Mouse (Mus musculus): Measurements from ENCODE around the gene Nmb.
"Not testable (repeated sequence)": the region's sequence is repeated elsewhere in the genome, so short reads cannot be mapped to it uniquely, and the experiment has no call there.

Gene Nmb

DNA sequence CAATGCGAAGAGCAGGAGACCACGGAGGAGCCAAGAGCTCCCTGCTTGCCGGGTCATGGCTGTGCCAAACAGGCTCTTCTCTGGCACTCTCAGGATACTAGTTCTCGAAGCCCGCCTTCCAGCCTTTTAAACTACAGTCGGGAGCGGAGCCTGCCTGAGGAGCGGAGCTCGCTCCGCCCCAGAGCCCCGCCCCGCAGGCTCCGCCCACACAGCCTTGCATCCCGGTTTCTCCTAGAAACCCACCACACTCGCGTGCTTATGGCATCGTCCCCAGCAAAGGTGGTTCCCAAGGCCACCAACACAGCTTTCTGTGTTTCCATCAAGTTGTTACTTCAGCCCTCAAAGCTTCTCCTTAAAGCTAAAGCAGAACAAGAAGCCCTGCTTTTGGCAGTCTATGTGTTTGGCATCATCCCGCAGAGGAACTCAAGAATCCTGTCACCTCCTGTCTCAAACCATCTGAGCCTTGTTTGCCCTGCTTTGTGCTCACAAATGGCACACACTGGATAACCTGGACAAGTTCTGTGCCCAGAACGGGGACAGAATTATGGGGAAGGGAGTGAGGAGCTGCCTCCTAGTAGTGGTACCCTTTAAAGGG lies at the start of gene Nmb:
TSS of gene Nmb (minus strand) at position 156 of the 595 bp plus-strand sequence.
- peak; percentile 73 to 88 for DNase-seq

DNA sequence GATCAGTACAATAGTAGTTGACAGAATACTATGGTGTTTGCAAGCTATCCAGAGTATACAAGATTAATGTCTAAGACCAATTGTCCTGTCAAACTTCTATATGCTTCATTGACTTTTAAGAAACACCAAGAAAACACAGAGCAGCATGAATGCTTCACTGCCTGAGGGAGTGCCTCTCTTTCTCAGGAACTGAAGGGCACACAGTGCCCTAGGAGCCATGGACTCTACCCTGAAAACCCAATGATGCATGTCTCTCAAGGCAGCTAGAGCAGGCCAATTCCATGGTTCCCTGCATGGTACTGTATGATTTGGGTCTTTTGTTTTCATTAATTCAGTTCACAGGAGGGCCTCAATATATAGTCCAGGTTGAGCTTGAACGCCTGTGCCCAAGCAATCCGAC lies 49.4 kb upstream of the Nmb start:
- peak; percentile 55 to 77 for DNase-seq

- peak in 1 of 2 experiments; percentile 43 for DNase-seq
These were observed 47.3 kb upstream of the Nmb start for GRCm38 (mm10) chr7:80952140-80952539.

DNA sequence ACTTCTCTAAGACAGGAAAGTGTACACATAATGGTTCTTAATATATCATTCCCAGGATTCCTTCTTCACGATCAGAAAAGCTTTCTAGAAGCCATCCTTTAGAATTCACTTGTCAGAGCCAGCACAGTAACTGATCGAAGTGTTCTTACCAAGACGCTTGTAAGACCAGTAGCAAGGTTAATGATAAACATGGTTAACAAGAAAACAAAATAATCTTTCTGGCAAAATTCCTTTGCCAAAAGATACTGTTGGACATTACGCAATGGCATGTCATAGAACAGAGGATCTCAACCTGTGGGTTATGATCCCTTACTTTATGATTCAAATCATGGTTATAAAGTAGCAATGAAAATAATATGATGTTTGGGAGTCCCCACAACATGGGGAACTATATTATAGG lies 46.6 kb upstream of the Nmb start:
- DNase-seq = peak in 1 of 2 experiments; percentile 45

DNA sequence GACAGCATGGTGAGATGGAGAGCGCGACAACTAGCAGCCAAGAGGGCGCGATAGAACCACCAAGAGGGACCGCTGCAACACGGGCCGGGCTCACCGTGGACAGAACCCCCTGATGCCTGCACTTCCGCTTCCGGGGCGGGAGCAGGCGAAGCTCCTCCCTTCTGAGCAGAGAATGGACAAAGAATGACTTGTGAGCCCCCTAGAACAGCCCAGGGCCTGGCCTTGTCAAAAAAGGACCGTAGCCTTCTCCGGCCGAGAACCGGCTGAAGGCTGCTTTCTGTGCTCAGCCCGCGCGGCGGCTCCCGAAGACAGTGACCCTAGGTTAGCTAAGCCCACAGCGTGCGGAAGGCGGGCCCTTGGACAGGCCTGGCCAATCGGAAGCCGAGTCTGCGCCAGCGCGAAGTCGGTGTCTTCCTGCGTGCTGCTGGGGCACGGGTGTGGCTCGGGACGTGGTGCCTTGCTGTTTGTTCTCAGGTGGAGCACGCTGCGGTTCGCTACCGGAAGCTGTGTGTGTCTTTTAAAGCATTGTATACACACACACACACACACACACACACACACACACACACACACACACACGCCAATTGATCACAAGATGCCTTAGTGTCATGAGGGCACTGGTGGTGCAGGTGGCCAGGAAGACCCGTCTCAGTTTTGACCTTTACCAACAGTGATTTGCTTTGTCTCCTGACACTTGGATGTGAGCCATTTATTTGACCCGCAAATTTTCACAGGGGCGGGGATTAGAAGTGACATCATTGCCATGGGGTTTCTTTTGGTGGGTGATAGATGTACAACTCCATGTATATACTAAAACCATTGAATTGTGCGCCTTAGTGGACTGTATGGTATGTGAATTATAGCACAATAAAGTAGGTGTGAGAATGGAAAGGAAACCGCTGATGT lies 42.8 kb upstream of the Nmb start, which contains the start of gene Sec11a:
TSS of gene Sec11a (minus strand) at position 336 of the 906 bp plus-strand sequence.
- peak; percentile 95 to 96 for DNase-seq

DNA sequence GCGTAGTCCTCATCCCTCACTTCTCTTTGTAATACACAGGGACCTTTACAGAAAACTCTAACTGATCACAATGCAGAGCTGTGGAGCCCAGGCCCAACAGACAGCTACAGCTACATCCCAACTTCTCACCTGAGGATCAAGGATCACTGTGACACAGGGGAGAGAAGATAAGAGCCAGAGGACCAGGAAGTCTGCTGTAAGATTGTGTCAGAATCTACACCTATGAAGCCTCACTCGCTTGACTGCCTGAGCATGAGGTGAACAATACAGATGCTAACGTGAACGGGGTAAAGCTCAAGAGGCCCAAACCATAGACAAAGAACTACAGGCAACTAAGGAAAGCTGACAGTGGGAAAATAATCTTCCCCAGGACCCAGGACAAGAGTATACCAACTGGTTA lies 34.9 kb upstream of the Nmb start:
- DNase-seq = no peak

DNA sequence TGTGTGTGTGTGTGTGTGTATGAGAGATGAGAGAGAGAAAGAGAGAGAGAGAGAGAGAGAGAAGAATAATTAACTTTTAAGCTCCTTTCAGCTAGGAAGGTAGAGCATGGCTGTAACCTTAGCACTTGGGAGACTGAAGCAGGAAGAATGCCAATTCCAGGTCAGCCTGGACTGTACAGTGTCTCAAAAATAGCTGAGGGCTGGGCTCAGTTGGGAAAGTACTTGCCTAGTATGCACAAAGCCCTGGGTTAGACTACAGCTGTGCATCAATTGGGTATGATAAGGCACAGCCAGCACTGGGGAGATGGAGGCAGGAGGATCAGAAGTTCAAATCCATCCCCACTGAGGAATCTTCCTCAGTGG lies 32.4 kb upstream of the Nmb start:
- not testable (repeated sequence) for DNase-seq

DNA sequence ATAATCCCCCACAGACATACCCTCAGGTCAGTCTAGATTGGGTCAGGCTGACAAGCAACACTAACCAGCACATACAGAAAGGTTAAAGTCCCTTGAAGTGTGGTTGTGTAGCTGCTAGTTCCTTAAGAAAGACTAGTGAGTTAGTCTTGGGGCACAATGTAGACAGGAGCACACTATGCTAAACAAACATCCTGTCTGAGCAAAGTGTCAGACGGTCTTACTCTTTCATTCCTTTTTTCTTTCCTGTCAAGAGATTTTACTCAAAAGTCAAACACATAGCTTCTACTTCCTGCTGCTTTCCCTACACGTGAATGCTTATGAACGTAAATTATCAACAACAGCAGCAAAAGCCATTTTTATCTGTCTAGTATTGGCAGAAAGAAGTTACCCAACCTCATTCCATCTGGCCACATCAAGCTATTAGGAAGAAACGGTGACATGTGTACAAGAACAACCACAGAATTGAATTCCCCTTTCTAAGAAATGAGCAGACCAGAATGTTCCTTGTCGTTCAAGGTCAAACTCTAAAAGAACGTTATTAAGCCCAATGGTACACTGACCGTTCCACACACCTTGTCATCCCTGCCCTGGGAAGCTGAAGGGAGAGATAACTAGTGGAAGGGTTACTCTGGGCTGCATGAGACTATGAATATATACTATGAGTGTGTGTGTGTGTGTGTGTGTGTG lies 31.9 kb upstream of the Nmb start:
- DNase-seq = not testable (repeated sequence)

- DNase-seq = no peak
These were observed 31.0 kb upstream of the Nmb start for GRCm38 (mm10) chr7:80935834-80936233.

- DNase-seq = no peak
These were observed 27.9 kb upstream of the Nmb start for GRCm38 (mm10) chr7:80932777-80933176.

- DNase-seq = no peak
These were observed 26.8 kb upstream of the Nmb start for GRCm38 (mm10) chr7:80931618-80932207.

DNA sequence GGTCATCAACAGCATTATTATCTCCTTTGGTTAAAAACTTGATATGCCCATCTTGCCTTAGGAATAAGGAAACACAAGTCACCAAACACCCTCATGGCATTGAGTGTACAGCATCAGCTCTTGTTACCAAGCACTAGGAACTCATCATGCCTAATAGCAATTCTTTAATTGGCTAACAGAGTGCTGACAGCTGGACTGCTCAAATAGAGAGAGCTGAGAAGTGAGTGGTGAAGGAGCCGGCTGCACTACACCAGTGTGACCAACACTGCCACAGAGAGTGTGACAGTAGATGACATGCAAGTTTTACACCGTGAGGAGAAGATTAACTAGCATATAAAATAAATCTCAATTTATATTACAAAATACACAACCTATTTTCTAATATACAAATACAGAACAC lies 18.3 kb upstream of the Nmb start:
- no peak for DNase-seq

- DNase-seq = no peak
These were observed 14.8 kb upstream of the Nmb start for GRCm38 (mm10) chr7:80919647-80920008.

- DNase-seq = no peak
These were observed 14.2 kb upstream of the Nmb start for GRCm38 (mm10) chr7:80918982-80919646.

GRCm38 (mm10) chr7:80917916-80918465 lies 13.1 kb upstream of the Nmb start:
- peak; percentile 67 to 78 for DNase-seq

DNA sequence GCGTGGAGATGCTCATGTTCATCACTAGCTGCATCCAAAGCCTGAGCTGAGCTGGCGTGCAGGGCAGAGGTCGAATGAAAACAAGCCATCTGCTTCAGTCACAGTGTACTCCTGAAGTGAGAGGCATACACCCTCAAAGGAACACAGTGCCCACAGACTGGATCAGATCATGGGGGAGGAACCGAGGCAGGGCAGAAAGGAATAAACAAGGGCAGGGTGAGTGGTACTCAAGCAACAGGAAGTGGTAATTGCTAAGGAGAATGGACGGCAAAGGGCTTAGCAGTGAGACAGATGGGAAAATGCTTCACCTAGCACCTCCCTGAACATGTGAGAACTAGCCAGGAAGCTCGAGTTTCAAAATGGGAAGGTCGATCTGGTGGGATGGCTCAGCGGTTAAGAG lies 7.6 kb upstream of the Nmb start:
- no peak for DNase-seq

DNA sequence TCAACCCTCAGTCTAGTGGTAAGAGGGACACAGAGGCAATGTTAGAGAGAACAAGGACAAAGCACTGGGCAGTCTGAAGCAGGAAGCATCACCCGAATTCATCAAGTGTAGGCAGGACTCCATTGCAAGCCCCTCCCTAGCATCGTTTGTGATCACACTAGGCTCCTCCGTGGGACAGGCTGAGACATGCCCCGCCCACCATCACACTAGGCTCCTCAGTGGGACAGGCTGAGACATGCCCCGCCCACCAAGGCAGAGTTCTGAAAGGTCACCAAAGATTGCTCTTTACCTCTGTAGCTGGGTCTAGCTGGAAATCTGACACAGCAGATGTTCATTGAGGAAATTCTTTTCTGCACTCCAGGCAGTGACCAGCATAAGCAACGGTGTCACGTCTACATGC lies 6.2 kb upstream of the Nmb start:
- peak; percentile 48 to 52 for DNase-seq

DNA sequence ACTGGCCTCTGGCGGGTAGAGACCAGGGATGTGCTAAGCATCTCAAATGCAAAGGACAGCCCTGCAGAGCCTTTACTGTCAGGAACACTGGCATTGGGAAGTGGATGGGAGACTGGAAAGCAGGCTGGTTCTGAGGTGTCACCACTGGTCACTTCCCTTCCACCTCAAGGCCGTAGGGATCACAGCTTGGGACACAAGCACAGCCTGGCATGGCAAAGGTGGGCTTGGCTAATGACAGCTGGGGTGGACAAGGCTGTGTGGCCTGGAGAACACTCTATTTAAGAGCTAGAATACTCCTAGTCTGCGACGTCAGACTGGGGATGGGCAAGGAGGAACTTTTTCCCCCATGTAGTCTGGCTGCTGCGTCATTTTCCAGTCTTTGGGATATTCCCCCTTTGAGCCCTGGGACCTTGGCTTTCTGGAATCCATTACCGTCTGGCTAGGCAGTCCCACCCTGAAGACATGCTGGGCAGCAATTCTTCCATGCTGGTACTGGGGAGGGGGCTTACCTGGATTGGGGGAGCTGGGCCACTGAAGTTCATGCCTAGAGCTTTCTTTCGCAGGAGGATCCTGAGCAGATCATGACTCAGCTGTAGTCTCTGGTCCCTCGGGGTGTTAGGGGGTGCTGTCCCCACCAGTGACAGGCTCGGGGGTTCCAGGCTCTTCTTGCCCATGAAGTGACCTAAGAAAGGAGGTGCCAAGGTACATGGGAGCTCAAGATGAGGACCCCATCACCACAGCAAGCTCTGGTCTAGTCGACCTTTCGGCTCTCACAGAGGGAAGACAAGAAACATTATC lies 1.1 kb downstream of the Nmb start:
- DNase-seq = no peak

GRCm38 (mm10) chr7:80901541-80902274 lies 3.2 kb downstream of the Nmb start:
- peak in 1 of 2 experiments; percentile 42 for DNase-seq

GRCm38 (mm10) chr7:80900944-80901501 lies 3.9 kb downstream of the Nmb start, which contains the start of gene Wdr73:
Gene Wdr73, minus strand, starts transcription at chr7:80901269.
- peak; percentile 94 to 96 for DNase-seq

All from kidney, postnatal 36 days (tissue).